Mouse (Mus musculus) heart, postnatal 0 days (tissue): Measurements from ENCODE around the gene Hectd2.

Experiments
- CTCF ChIP-seq: IDR thresholded peaks from 2 replicates; pipeline ENCODE4 v1.5.1; 2016; ENCODE audit warnings: antibody characterized with exemption, control low read depth, low read depth
- EP300 ChIP-seq: IDR thresholded peaks from 2 replicates; pipeline ENCODE4 v1.6.1; 2016; ENCODE audit warnings: antibody characterized with exemption, low read depth

DNA sequence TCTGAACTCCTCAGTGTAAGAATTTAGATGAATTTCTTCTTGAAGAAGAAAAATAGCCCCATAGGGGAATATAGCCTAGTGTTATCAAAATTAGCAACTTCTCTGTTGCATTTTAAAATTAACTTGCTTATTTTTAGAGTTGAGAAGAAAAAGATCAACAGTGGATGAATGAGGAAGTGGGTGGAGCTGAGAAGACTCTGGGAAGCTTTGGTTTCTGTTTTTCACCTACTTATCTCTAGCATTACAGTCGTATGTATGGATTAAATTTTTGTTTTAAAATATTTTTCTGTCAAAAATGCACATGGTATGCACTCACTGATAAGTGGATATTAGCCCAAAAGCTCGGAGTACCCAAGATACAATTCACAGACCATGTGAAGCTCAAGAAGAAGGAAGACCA is 6.7 kb downstream of the Hectd2 start:
- no peak for TF ChIP-seq CTCF
- no peak for TF ChIP-seq EP300
